Mouse (Mus musculus): ENCODE measurements around the gene Eng.

Gene Eng

DNA sequence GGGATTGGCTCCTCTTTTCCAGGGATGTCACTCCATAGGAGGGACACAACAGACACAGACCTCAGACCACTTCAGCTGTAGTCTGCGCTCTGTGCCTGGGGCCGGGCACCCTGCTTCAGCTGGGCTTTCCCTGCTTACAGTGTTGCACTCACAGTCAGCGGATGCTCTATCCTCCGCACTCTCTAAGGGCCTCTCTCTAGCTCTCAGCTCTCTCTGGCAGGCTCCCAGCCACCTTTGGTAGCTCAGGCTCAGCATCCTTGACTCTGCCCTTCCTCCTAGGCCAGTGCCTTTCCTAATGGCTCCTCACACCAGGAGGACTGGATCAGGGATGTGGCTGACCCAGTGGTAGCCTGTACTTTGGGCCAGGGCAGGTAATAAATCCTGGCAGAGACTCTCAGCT lies 85.5 kb downstream of the Eng start:
- no peak for DNase-seq (ENCODE audit: low read depth in 2 of 2, low spot score in 2 of 2)
